Mouse (Mus musculus): ENCODE results near the gene Slc15a1. TPM values are rescaled to one million over a fixed set of nuclear protein-coding genes. Genes with fewer than 3 reads are reported as not detected.

The Slc15a1 gene
- total and polyA plus RNA-seq, 2 experiments from 2014 or later: 0.18 TPM; not detected in 1

DNA sequence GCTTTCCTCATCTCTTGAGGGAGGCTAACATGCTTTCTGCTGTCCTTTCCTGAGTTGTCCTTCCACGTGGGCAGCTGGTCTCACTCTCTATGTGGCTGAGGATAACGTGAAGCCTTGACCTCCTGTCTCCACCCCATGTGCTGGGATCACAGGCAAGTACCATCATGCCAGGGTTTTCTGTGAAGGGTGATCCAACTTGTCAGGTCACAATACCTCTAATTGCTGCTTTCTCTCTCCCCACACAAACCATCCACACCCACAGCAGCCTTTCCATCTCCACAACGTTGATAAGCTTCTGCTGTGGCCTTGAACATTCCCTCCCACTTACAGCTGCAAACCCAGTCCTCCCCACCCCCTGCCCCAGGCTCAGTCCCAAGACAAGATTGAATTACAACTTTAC lies 51.9 kb downstream of the Slc15a1 start:
- H3K4me1 ChIP-seq (ENCODE audit: insufficient read depth): no peaks in the 10 kb centered on the region
- WGBS: 72% methylated on average over 3 of the region's 3 CpGs

DNA sequence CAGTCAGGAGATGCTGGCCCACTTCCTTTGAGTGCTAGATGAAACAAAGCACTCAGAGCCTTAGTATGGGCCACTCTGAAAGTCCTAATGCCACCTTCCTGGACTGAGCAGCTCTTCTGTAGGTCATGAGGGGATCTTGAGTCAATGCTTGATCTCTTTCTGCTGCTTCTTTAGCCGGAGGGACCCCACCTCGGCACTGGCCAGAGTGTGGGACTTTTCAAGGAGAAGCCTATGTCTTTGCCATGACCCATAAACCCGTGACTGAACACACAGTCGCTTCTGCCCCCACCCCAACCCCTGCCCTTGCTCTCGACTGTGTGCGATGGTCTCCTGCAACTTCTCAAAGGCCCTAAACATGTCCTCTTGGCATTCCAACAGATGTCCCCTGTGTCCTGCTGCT lies 52.8 kb downstream of the Slc15a1 start:
- Histone ChIP-seq H3K4me3 (ENCODE audit: low read depth, low read length) (no peak overlapping the region), H3K9ac (no peak overlapping the region), H3K27me3 (ENCODE audit: insufficient read depth, low read length) (no peaks in the 10 kb centered on the region), H3K4me2 (ENCODE audit: low read depth) (no peak overlapping the region), H3K9me3 (ENCODE audit: low read length) (no peaks in the 10 kb centered on the region), H3K36me3 (ENCODE audit: insufficient read depth) (no peaks in the 10 kb centered on the region), H3K4me1 (ENCODE audit: insufficient read depth) (no peaks in the 10 kb centered on the region), H3K27ac (ENCODE audit: low read depth, low read length) (no peak overlapping the region)
- DNase-seq: no peak
- no peak for ATAC-seq
- TF ChIP-seq CTCF (IDR thresholded peaks at IDR 0.05; ENCODE audit: low read depth): no peak
- 87% methylated on average over 6 of the region's 6 CpGs for WGBS

More for the DNA sequence above, 51.9 kb downstream of the Slc15a1 start:
- Histone ChIP-seq H3K36me3 (ENCODE audit: insufficient read depth) (no peaks in the 10 kb centered on the region), H3K4me3 (ENCODE audit: low read depth, low read length) (no peak overlapping the region), H3K27me3 (ENCODE audit: insufficient read depth, low read length) (no peaks in the 10 kb centered on the region), H3K4me2 (ENCODE audit: low read depth) (no peak overlapping the region), H3K9me3 (ENCODE audit: low read length) (no peaks in the 10 kb centered on the region), H3K9ac (no peak overlapping the region), H3K27ac (ENCODE audit: low read depth, low read length) (no peak overlapping the region)
- no peak for TF ChIP-seq CTCF (IDR thresholded peaks at IDR 0.05; ENCODE audit: low read depth)
- ATAC-seq (no peak), DNase-seq (no peak)

DNA sequence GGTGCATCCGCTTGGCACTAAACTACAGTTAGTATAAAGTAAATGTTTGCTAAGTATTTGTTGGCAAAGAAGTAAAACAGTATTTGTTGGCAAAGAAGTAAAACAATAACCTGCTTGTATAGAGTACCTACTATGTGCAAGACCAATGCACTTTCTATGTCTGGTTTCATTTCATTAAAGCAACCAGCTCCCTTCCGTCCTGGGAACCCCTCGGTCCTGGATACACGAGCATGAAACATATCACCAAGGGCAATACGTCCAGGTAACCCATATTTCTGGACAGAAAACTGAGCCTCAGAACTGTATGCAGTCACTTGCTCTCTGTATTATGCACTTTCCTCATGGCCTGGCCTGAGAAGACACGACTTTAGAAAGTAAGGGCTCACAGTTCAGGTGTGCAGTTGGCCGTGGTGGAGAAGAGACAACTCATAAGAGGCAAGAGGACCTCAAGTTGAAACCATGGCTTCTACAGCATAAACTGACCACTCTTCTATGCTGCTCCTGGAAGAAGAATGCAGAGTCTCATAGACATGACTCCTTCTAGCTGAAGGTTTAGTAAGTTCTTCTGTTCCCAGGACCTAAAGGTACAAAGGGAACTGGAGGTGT lies 53.5 kb downstream of the Slc15a1 start:
- no peaks in the 10 kb centered on the region for H3K9me3 ChIP-seq (ENCODE audit: low read length)
- no peaks in the 10 kb centered on the region for H3K4me1 ChIP-seq (ENCODE audit: insufficient read depth)
- no peak for ATAC-seq
- WGBS: 71% methylated on average over 7 of the region's 7 CpGs
- no peak for TF ChIP-seq CTCF (IDR thresholded peaks at IDR 0.05; ENCODE audit: low read depth)
- H3K36me3 ChIP-seq (ENCODE audit: insufficient read depth): no peaks in the 10 kb centered on the region
- H3K27me3 ChIP-seq (ENCODE audit: insufficient read depth, low read length): no peaks in the 10 kb centered on the region
- H3K4me2 ChIP-seq (ENCODE audit: low read depth): no peak overlapping the region
- H3K27ac ChIP-seq (ENCODE audit: low read depth, low read length): no peak overlapping the region
- H3K4me3 ChIP-seq (ENCODE audit: low read depth, low read length): no peak overlapping the region
- DNase-seq: no peak
- no peak overlapping the region for H3K9ac ChIP-seq

- TF ChIP-seq CTCF (IDR thresholded peaks at IDR 0.05; ENCODE audit: low read depth): peak; percentile 77
- Histone ChIP-seq H3K36me3 (ENCODE audit: insufficient read depth) (no peaks in the 10 kb centered on the region), H3K4me1 (ENCODE audit: insufficient read depth) (no peaks in the 10 kb centered on the region), H3K4me2 (ENCODE audit: low read depth) (peak overlapping the region; percentile 37), H3K27ac (ENCODE audit: low read depth, low read length) (no peak overlapping the region), H3K4me3 (ENCODE audit: low read depth, low read length) (no peak overlapping the region), H3K9ac (no peak overlapping the region; the same call in 1 of the 2 replicates), H3K9me3 (ENCODE audit: low read length) (no peaks in the 10 kb centered on the region), H3K27me3 (ENCODE audit: insufficient read depth, low read length) (no peaks in the 10 kb centered on the region)
- WGBS: 21% methylated on average over 18 of the region's 18 CpGs
- DNase-seq: peak; percentile 67
- peak; percentile 62 for ATAC-seq
These were observed 54.3 kb downstream of the Slc15a1 start for GRCm38 (mm10) chr14:121450504-121451423.

DNA sequence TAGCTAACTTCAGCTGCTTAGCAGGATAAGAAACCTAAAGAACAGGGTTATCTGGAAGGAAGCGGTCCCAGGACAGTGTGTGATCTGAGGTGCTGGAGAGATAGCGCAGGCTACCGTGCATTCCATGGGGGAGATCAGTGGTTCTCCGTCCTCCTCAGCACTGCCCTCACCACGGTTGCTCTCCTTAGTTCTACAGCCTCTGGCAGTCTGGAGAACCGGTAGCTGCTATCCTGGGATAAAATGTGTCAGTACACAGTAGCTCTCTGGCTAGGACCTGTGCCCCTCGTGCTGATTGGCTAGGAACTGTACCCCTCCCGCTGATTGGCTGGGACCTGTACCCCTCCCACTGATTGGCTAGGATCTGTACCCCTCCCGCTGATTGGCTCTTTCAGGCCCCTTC lies 58.1 kb downstream of the Slc15a1 start:
- 0 out of 2 replicates have a peak overlapping the region, but pooled peaks have one; percentile 7 for H3K4me3 ChIP-seq (ENCODE audit: low read depth, low read length)
- H3K36me3 ChIP-seq (ENCODE audit: insufficient read depth): no peaks in the 10 kb centered on the region
- DNase-seq (peak; percentile 27), ATAC-seq (peak; percentile 83)
- H3K4me2 ChIP-seq (ENCODE audit: low read depth): peak overlapping the region; percentile 33
- H3K4me1 ChIP-seq (ENCODE audit: insufficient read depth): no peaks in the 10 kb centered on the region
- no peak overlapping the region for H3K27ac ChIP-seq (ENCODE audit: low read depth, low read length)
- no peak overlapping the region for H3K9ac ChIP-seq
- no peak for TF ChIP-seq CTCF (IDR thresholded peaks at IDR 0.05; ENCODE audit: low read depth)
- no peaks in the 10 kb centered on the region for H3K9me3 ChIP-seq (ENCODE audit: low read length)
- H3K27me3 ChIP-seq (ENCODE audit: insufficient read depth, low read length): no peaks in the 10 kb centered on the region
- WGBS: 16% methylated on average over 9 of the region's 9 CpGs

DNA sequence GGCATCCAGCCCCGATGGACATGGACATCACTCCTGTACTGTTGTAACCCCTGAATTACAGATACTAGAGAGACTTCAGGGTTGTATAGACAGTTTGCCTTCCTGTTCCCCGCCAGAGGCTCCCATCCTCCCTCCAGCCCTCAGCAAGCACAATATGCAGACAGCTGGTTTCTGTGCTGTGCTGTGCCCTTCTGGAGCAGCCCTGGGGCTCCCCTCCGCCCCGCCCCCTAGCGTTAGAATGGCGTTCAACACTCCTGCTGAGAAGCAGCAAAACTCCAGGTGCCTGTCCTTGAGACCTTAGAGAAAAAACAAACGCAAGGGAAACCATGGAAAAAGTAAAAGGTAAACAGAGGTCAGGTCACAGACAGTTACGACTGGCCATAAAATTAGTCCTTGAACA lies 59.9 kb downstream of the Slc15a1 start:
- H3K4me3 ChIP-seq (ENCODE audit: low read depth, low read length): no peak overlapping the region
- DNase-seq: peak; percentile 38
- no peaks in the 10 kb centered on the region for H3K27me3 ChIP-seq (ENCODE audit: insufficient read depth, low read length)
- H3K4me1 ChIP-seq (ENCODE audit: insufficient read depth): no peaks in the 10 kb centered on the region
- H3K9me3 ChIP-seq (ENCODE audit: low read length): no peaks in the 10 kb centered on the region
- no peak overlapping the region for H3K27ac ChIP-seq (ENCODE audit: low read depth, low read length)
- H3K4me2 ChIP-seq (ENCODE audit: low read depth): no peak overlapping the region
- WGBS: 19% methylated on average over 8 of the region's 8 CpGs
- H3K9ac ChIP-seq: no peak overlapping the region
- ATAC-seq: peak; percentile 73
- TF ChIP-seq CTCF (IDR thresholded peaks at IDR 0.05; ENCODE audit: low read depth): peak; percentile 62
- no peaks in the 10 kb centered on the region for H3K36me3 ChIP-seq (ENCODE audit: insufficient read depth)

DNA sequence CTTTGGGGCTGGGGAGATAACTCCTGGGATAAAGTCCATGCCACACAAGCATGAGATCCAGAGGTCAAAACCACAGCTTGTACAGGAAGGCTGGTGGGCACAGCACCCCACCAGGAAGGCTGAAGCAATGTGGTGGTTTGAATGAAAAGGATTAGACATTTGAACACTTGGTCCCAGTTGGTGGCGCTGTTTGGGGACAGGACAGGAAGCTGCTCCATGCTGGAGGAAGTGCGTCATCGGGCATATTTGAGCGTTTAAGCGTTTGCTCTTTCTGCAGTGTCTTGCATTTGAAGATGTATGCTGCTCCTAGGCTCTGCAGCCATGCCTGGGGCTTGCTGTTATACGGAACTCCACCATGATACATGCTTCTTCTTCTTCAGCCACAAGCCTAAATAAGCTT lies 64.2 kb downstream of the Slc15a1 start:
- Histone ChIP-seq H3K4me3 (ENCODE audit: low read depth, low read length) (no peak overlapping the region), H3K9ac (no peak overlapping the region), H3K9me3 (ENCODE audit: low read length) (no peaks in the 10 kb centered on the region), H3K36me3 (ENCODE audit: insufficient read depth) (no peaks in the 10 kb centered on the region), H3K4me2 (ENCODE audit: low read depth) (no peak overlapping the region), H3K27ac (ENCODE audit: low read depth, low read length) (no peak overlapping the region), H3K27me3 (ENCODE audit: insufficient read depth, low read length) (no peaks in the 10 kb centered on the region), H3K4me1 (ENCODE audit: insufficient read depth) (no peaks in the 10 kb centered on the region)
- 95% methylated on average over 6 of the region's 6 CpGs for WGBS
- DNase-seq (no peak), ATAC-seq (no peak)
- TF ChIP-seq CTCF (IDR thresholded peaks at IDR 0.05; ENCODE audit: low read depth): no peak
